Mouse (Mus musculus) C2C12 (cell line): ENCODE results near the gene Stk11. TPM values are rescaled to one million over a fixed set of nuclear protein-coding genes. Genes with fewer than 3 reads are reported as not detected.
A peak's percentile ranks its signal among the peaks of the same experiment; 100 is the strongest.

Experiments used
- H3K27me3 ChIP-seq: one replicate; pipeline ENCODE4 v1.6.1; 2011; ENCODE audit not compliant: control insufficient read depth, insufficient read depth, insufficient read length
- H3K36me3 ChIP-seq: one replicate; pipeline ENCODE4 v1.6.1; 2011; ENCODE audit not compliant: control insufficient read depth, insufficient read depth
- H3K4me3 ChIP-seq: one replicate; pipeline ENCODE4 v1.5.1; 2011; ENCODE audit warnings: mild to moderate bottlenecking, control low read depth; ENCODE audit not compliant: poor library complexity, insufficient read depth, severe bottlenecking
- H3K79me2 ChIP-seq: one replicate; pipeline ENCODE4 v1.6.1; 2011; ENCODE audit not compliant: control insufficient read depth, insufficient read depth
- H3K79me3 ChIP-seq: one replicate; pipeline ENCODE4 v1.6.1; 2011; ENCODE audit warnings: low read depth, control low read depth
- H3ac ChIP-seq: one replicate; pipeline ENCODE3; 2011; ENCODE audit warnings: low read depth; ENCODE audit not compliant: control insufficient read depth, insufficient read length
- CEBPB ChIP-seq: IDR thresholded peaks from one replicate; pipeline ENCODE4 v1.6.1; 2011; ENCODE audit warnings: low read depth, mild to moderate bottlenecking, control low read depth, moderate library complexity
- CTCF ChIP-seq: IDR thresholded peaks from one replicate; pipeline ENCODE4 v1.5.1; 2011; ENCODE audit not compliant: control insufficient read depth, insufficient read depth, insufficient read length
- FOSL1 ChIP-seq: IDR thresholded peaks from one replicate; pipeline ENCODE4 v1.8.0; 2011; ENCODE audit warnings: mild to moderate bottlenecking, low read length; ENCODE audit not compliant: poor library complexity, insufficient read depth, severe bottlenecking
- MAX ChIP-seq: IDR thresholded peaks from one replicate; pipeline ENCODE4 v1.6.1; 2011; ENCODE audit warnings: mild to moderate bottlenecking, control low read depth
- MYOD1 ChIP-seq: IDR thresholded peaks from one replicate; pipeline ENCODE4 v1.6.1; 2011; ENCODE audit warnings: low read depth; ENCODE audit not compliant: control insufficient read depth, insufficient read length
- MYOG ChIP-seq: IDR thresholded peaks from one replicate; pipeline ENCODE4 v1.6.1; 2011; ENCODE audit not compliant: control insufficient read depth, insufficient read length; ENCODE audit errors: extremely low read depth
- USF1 ChIP-seq: IDR thresholded peaks from one replicate; pipeline ENCODE4 v1.6.1; 2011; ENCODE audit warnings: low read depth, mild to moderate bottlenecking, control low read depth, moderate library complexity
- polyA plus RNA-seq: library from polyadenylated mRNA; unstranded; fragments of >200 nt; fragmentation: generic; extraction: Trizol; gene quantifications from one replicate; pipeline ENCODE4 v1.2.1, GENCODE M21; 2012; ENCODE audit warnings: missing spikeins

Gene Stk11
- polyA plus RNA-seq, 1 experiment: 106 TPM

DNA sequence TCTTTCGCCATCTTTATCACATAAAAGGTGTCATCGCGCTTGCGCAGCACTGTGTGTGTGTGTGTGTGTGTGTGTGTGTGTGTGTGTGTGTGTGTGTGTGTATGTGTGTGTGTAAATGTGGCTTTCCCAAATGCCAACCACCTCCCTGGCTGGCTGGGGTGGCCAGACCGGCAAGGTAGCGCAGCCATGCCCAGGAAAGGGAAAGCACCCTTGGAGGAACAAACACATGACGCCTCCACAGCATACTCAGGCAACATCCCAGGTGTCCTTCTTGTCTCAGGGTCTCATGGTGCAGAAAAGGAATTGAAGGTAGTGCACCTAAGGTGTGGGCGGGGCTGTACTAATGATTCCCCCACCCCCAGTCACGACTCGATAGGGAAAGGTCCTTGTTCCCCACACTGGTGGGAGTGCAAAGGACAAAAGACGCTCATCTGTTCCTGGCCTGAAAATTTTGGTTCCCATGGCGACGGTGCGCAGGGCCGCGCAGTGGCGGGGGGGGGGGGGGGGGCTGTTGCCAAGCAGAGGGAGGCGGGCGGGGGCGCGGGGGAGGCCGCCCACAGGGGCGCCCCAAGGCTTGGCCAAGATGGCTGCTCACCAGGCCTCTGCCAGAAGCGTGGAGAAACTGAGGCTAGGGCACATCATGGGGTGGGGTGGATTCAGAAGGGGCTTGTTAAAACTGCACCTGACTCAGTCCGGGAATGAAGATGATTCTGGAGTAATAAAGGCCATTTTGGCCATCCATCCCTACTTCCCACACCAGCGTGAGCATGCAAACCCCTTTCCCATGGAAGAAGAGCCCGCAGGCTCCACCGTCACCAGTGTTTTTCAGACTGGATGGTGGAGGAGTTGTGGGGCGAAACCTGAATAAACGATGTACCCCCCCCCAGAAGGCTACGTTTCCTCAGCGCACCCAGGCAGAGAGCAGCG, 22.3 kb downstream of the Stk11 start:
- H3K79me2 ChIP-seq: peaks cover 8% of the 10 kb centered on the region
- H3K27me3 ChIP-seq: no peaks in the 10 kb centered on the region
- peaks cover 7% of the 10 kb centered on the region for H3K79me3 ChIP-seq
- no peaks in the 10 kb centered on the region for H3K36me3 ChIP-seq
- TF ChIP-seq USF1: no peak
- no peak for TF ChIP-seq CEBPB
- no peak for TF ChIP-seq CTCF
- TF ChIP-seq MAX: no peak
- TF ChIP-seq MYOD1: no peak
- no peak for TF ChIP-seq FOSL1
- no peak for TF ChIP-seq MYOG
- H3K4me3 ChIP-seq: peak overlapping the region; percentile 37
- H3ac ChIP-seq: peak overlapping the region; percentile 88

- peaks cover 6% of the 10 kb centered on the region for H3K36me3 ChIP-seq
- H3ac ChIP-seq: peak within 1 kb of the TSS; percentile 88
- peak within 1 kb of the TSS; percentile 37 for H3K4me3 ChIP-seq
- no peaks in the 10 kb centered on the region for H3K27me3 ChIP-seq
- H3K79me3 ChIP-seq: peaks cover 15% of the 10 kb centered on the region
- peak; percentile 70 for TF ChIP-seq USF1
- TF ChIP-seq MAX: no peak
- no peak for TF ChIP-seq CEBPB
- no peak for TF ChIP-seq MYOG
- peaks cover 17% of the 10 kb centered on the region for H3K79me2 ChIP-seq
These were observed 23.2 kb downstream of the Stk11 start, which contains the start of gene Atp5d for GRCm38 (mm10) chr10:80138553-80139438. TSS of gene Atp5d (plus strand) at chr10:80138632.

- H3K79me3 ChIP-seq: peaks cover 19% of the 10 kb centered on the region
- H3K36me3 ChIP-seq: peaks cover 12% of the 10 kb centered on the region
- TF ChIP-seq USF1 (no peak), FOSL1 (no peak), MAX (no peak), MYOG (no peak), MYOD1 (no peak), CTCF (no peak), CEBPB (no peak)
- H3ac ChIP-seq: peak overlapping the region; percentile 1
- H3K27me3 ChIP-seq: no peaks in the 10 kb centered on the region
- H3K4me3 ChIP-seq: peak overlapping the region; percentile 37
- H3K79me2 ChIP-seq: peaks cover 23% of the 10 kb centered on the region
These were observed 23.8 kb downstream of the Stk11 start for GRCm38 (mm10) chr10:80139439-80139775.

- TF ChIP-seq MAX (no peak), FOSL1 (no peak), CEBPB (no peak), USF1 (no peak), MYOG (no peak), CTCF (no peak), MYOD1 (no peak)
These were observed 24.5 kb downstream of the Stk11 start for GRCm38 (mm10) chr10:80139975-80140665.

DNA sequence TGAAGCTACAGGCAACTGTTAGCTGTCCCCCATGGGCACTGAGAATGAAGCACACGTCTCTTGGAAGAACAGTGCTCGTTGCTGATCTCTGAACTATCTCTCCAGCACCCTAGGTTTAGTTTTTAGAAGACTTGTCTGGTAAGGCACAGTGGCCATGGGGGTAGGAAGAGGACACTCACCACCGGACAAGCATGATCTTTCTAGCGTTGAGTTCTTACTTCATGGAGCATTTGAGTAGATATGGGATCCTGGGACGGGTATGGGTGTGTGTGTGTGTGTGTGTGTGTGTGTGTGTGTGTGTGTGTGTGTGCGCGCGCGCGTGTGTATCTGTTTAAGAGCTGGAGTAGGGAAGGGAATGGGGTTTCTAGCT, 25.0 kb downstream of the Stk11 start, which contains the start of gene Cbarp:
Gene Cbarp, minus strand, starts transcription at position 170 of the 370 bp plus-strand sequence.
- TF ChIP-seq USF1 (no peak), MYOD1 (no peak), CEBPB (no peak), MAX (no peak)
- peaks cover 26% of the 10 kb centered on the region for H3K79me3 ChIP-seq
- H3K27me3 ChIP-seq: no peaks in the 10 kb centered on the region
- H3ac ChIP-seq: peak within 1 kb of the TSS; percentile 39
- H3K4me3 ChIP-seq: peak within 1 kb of the TSS; percentile 79
- peaks cover 24% of the 10 kb centered on the region for H3K36me3 ChIP-seq
- peaks cover 36% of the 10 kb centered on the region for H3K79me2 ChIP-seq

More at GRCm38 (mm10) chr10:80139975-80140665, 24.5 kb downstream of the Stk11 start:
- peaks cover 19% of the 10 kb centered on the region for H3K36me3 ChIP-seq
- no peaks in the 10 kb centered on the region for H3K27me3 ChIP-seq
- no peak overlapping the region for H3K4me3 ChIP-seq
- peaks cover 23% of the 10 kb centered on the region for H3K79me3 ChIP-seq
- H3ac ChIP-seq: no peak overlapping the region
- H3K79me2 ChIP-seq: peaks cover 30% of the 10 kb centered on the region
